Mouse (Mus musculus): Measurements from ENCODE around the gene Crtc3. TPM values are rescaled to one million over a fixed set of nuclear protein-coding genes. Genes with fewer than 3 reads are reported as not detected.
A peak's percentile ranks its signal among the peaks of the same experiment; 100 is the strongest.

The Crtc3 gene
- polyA plus RNA-seq, 2 experiments, result 18.6 to 26.4 TPM

- TF ChIP-seq POLR2A (IDR thresholded peaks at IDR 0.05; ENCODE audit: borderline replicate concordance, extremely low read depth, insufficient read depth, insufficient read length), result no peak
- H3K27me3 ChIP-seq (ENCODE audit: control insufficient read depth, insufficient read depth, low read length), result no peaks in the 10 kb centered on the region
- ATAC-seq (ENCODE audit: low FRiP score, low read depth) (no peak), DNase-seq (ENCODE audit: low spot score) (no peak)
- H3K9me3 ChIP-seq (ENCODE audit: control insufficient read depth, low read length), result no peaks in the 10 kb centered on the region
- no peak overlapping the region for H3K27ac ChIP-seq (replicated peaks; ENCODE audit: low read depth, low read length)
- no peak overlapping the region for H3K4me2 ChIP-seq (replicated peaks; ENCODE audit: low read depth, low read length, severe bottlenecking)
- no peak overlapping the region for H3K9ac ChIP-seq (ENCODE audit: low read depth, low read length, severe bottlenecking)
- H3K4me3 ChIP-seq (replicated peaks; ENCODE audit: low read length), result no peak overlapping the region
- 87% methylated on average over 6 of the region's 6 CpGs for WGBS
- H3K4me1 ChIP-seq (ENCODE audit: control insufficient read depth, insufficient read depth, low read length), result peaks cover 16% of the 10 kb centered on the region
- peaks cover 8% of the 10 kb centered on the region; the same call in 1 of the 2 replicates for H3K36me3 ChIP-seq (ENCODE audit: control insufficient read depth, insufficient read depth, low read length)
Measured at GRCm38 (mm10) chr7:80670889-80671288, 17.8 kb downstream of the Crtc3 start.

GRCm38 (mm10) chr7:80667190-80667589 is 21.5 kb downstream of the Crtc3 start:
- H3K4me2 ChIP-seq (replicated peaks; ENCODE audit: low read depth, low read length, severe bottlenecking), result no peak overlapping the region
- 50% methylated on average over 11 of the region's 11 CpGs for WGBS
- H3K4me3 ChIP-seq (replicated peaks; ENCODE audit: low read length), result no peak overlapping the region
- TF ChIP-seq POLR2A (IDR thresholded peaks at IDR 0.05; ENCODE audit: borderline replicate concordance, extremely low read depth, insufficient read depth, insufficient read length), result no peak
- H3K36me3 ChIP-seq (ENCODE audit: control insufficient read depth, insufficient read depth, low read length), result peaks cover 5% of the 10 kb centered on the region
- H3K9me3 ChIP-seq (ENCODE audit: control insufficient read depth, low read length), result no peaks in the 10 kb centered on the region
- peak overlapping the region; percentile 45; the same call in 1 of the 2 replicates for H3K27ac ChIP-seq (replicated peaks; ENCODE audit: low read depth, low read length)
- no peak for DNase-seq (ENCODE audit: low spot score)
- no peaks in the 10 kb centered on the region for H3K27me3 ChIP-seq (ENCODE audit: control insufficient read depth, insufficient read depth, low read length)
- no peak overlapping the region for H3K9ac ChIP-seq (ENCODE audit: low read depth, low read length, severe bottlenecking)
- peaks cover 21% of the 10 kb centered on the region for H3K4me1 ChIP-seq (ENCODE audit: control insufficient read depth, insufficient read depth, low read length)
- no peak for ATAC-seq (ENCODE audit: low FRiP score, low read depth)

GRCm38 (mm10) chr7:80666198-80666915 is 22.3 kb downstream of the Crtc3 start:
- Histone ChIP-seq H3K4me2 (replicated peaks; ENCODE audit: low read depth, low read length, severe bottlenecking) (no peak overlapping the region), H3K27ac (replicated peaks; ENCODE audit: low read depth, low read length) (peak overlapping the region; percentile 45), H3K27me3 (ENCODE audit: control insufficient read depth, insufficient read depth, low read length) (no peaks in the 10 kb centered on the region), H3K9me3 (ENCODE audit: control insufficient read depth, low read length) (no peaks in the 10 kb centered on the region), H3K4me1 (ENCODE audit: control insufficient read depth, insufficient read depth, low read length) (peaks cover 21% of the 10 kb centered on the region), H3K36me3 (ENCODE audit: control insufficient read depth, insufficient read depth, low read length) (no peaks in the 10 kb centered on the region; the same call in 1 of the 2 replicates), H3K9ac (ENCODE audit: low read depth, low read length, severe bottlenecking) (no peak overlapping the region), H3K4me3 (replicated peaks; ENCODE audit: low read length) (no peak overlapping the region)
- DNase-seq (ENCODE audit: low spot score) (peak; percentile 81), ATAC-seq (ENCODE audit: low FRiP score, low read depth) (peak; percentile 79)
- WGBS, result 25% methylated on average over 10 of the region's 10 CpGs
- TF ChIP-seq POLR2A (IDR thresholded peaks at IDR 0.05; ENCODE audit: borderline replicate concordance, extremely low read depth, insufficient read depth, insufficient read length), result no peak

DNA sequence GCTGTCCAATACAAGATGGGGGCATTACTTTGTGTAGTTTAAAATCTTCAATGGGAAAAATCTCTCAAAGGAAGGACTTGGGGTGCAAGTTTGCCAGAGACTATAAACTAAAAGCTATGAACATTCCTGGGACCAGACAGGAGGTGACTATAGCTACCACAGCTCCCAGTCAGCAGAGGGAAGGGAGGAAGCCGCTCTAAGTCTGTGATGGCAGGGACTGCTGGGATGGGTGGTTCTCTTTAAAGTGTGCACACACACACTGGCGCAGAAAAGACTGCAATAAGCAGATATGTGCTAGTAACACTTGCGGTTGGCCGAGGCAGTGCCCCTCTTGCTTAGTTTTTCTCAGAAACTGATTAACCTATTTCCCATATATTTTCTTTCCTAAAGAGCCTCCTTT is 27.6 kb downstream of the Crtc3 start:
- Histone ChIP-seq H3K4me2 (replicated peaks; ENCODE audit: low read depth, low read length, severe bottlenecking) (no peak overlapping the region), H3K27me3 (ENCODE audit: control insufficient read depth, insufficient read depth, low read length) (no peaks in the 10 kb centered on the region), H3K9ac (ENCODE audit: low read depth, low read length, severe bottlenecking) (no peak overlapping the region), H3K36me3 (ENCODE audit: control insufficient read depth, insufficient read depth, low read length) (peaks cover 3% of the 10 kb centered on the region; the same call in 1 of the 2 replicates), H3K9me3 (ENCODE audit: control insufficient read depth, low read length) (no peaks in the 10 kb centered on the region), H3K4me3 (replicated peaks; ENCODE audit: low read length) (no peak overlapping the region), H3K4me1 (ENCODE audit: control insufficient read depth, insufficient read depth, low read length) (peaks cover 26% of the 10 kb centered on the region), H3K27ac (replicated peaks; ENCODE audit: low read depth, low read length) (peak overlapping the region; percentile 33; the same call in 1 of the 2 replicates)
- DNase-seq (ENCODE audit: low spot score), result no peak
- no peak for TF ChIP-seq POLR2A (IDR thresholded peaks at IDR 0.05; ENCODE audit: borderline replicate concordance, extremely low read depth, insufficient read depth, insufficient read length)
- ATAC-seq (ENCODE audit: low FRiP score, low read depth), result no peak
- 89% methylated on average over 4 of the region's 4 CpGs for WGBS

DNA sequence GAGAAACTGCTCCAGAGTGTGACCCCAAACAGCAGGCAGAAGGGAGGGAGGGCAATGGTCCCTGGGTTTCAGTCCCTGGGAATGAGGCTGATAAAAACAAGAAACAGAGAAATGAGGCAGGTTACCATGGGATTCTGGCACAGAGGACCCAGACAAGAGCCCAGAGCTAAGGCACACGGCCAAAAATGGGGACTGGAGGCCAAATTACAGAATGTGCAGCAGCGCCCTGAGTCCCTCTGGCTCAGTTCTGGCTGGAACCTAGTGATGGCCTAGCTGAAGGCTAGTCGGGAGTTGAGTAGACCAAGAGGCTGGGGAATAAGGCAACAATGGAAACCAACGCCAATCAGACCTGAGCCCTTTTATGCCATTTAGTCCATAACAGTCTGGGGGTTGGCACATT is 28.1 kb downstream of the Crtc3 start:
- no peak for ATAC-seq (ENCODE audit: low FRiP score, low read depth)
- peak overlapping the region; percentile 33; the same call in 1 of the 2 replicates for H3K27ac ChIP-seq (replicated peaks; ENCODE audit: low read depth, low read length)

More for the DNA sequence above, 28.1 kb downstream of the Crtc3 start:
- Histone ChIP-seq H3K36me3 (ENCODE audit: control insufficient read depth, insufficient read depth, low read length) (peaks cover 3% of the 10 kb centered on the region; the same call in 1 of the 2 replicates), H3K4me1 (ENCODE audit: control insufficient read depth, insufficient read depth, low read length) (peaks cover 26% of the 10 kb centered on the region), H3K9me3 (ENCODE audit: control insufficient read depth, low read length) (no peaks in the 10 kb centered on the region), H3K4me2 (replicated peaks; ENCODE audit: low read depth, low read length, severe bottlenecking) (no peak overlapping the region), H3K27me3 (ENCODE audit: control insufficient read depth, insufficient read depth, low read length) (no peaks in the 10 kb centered on the region), H3K4me3 (replicated peaks; ENCODE audit: low read length) (no peak overlapping the region), H3K9ac (ENCODE audit: low read depth, low read length, severe bottlenecking) (no peak overlapping the region)
- 79% methylated on average over 4 of the region's 4 CpGs for WGBS
- peak; percentile 29 for DNase-seq (ENCODE audit: low spot score)
- no peak for TF ChIP-seq POLR2A (IDR thresholded peaks at IDR 0.05; ENCODE audit: borderline replicate concordance, extremely low read depth, insufficient read depth, insufficient read length)

All from limb, embryonic 14.5 days (tissue).